Mouse (Mus musculus): ENCODE measurements around the gene Zfp993. TPM values are rescaled to one million over a fixed set of nuclear protein-coding genes. Genes with fewer than 3 reads are reported as not detected.

The Zfp993 gene
- polyA plus RNA-seq, 1 experiment from 2014 or later: 2.7 TPM

Other genes with a start within 250 kb of the Zfp993 start
- gene Zfp992, start 161.9 kb upstream of the Zfp993 start, polyA plus RNA-seq (2014; fragmentation: Nextera tagmentation; extraction: Ambion mirVana): 2.6 and 2.9 TPM in 2 replicates
- gene Zfp981, start 108.9 kb upstream of the Zfp993 start, polyA plus RNA-seq (2014; fragmentation: Nextera tagmentation; extraction: Ambion mirVana): 0.15 and 0.26 TPM in 2 replicates